Mouse (Mus musculus) right cerebral cortex, postnatal 4 days (tissue): ENCODE results near the gene Irf2bpl.

ENCODE experiments used
- DNase-seq: peaks from one replicate; pipeline ENCODE4 v3.0.0-alpha.2; 2022

Irf2bpl gene

GRCm38 (mm10) chr12:86883280-86884196 lies 1.1 kb downstream of the Irf2bpl start:
- DNase-seq: peak; percentile 42

GRCm38 (mm10) chr12:86883019-86883279 lies 1.6 kb downstream of the Irf2bpl start:
- peak; percentile 41 for DNase-seq

DNA sequence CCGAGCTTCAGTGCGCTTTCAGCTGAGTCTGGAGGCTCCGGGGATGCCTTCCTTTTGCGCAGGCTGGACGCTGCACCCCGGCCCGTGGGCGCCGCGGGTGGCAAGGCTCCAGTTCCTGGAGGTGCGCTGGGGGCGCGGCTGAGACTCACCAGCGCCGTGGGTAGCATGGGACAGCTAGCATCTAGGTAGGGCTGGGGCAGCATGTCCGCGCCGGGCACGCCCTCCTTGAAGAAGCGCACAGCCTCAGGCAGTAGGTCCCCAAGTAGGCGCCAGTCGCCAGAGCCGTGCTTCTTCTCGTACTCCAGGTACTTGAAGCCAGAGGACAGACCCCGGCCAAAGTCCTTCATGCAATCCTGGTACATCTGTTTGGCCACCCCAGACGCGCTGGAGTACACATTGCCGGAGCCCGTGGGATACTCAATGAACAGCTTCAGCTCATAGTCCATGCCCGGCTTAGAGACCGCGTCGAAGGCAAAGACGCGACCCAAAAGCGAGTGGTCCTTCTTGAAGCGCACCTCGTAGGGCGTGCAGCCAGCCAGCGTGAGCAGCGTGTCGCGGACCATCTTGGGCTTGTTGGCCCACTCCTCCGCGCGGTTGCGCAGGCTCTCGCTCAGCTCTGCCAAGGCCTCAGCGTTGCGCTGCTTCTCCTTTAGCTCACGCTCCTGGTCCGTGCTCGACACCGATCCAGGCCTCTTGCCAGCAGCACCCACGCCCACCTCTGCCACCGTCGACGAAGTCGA lies 2.1 kb downstream of the Irf2bpl start:
- DNase-seq: peak; percentile 73

GRCm38 (mm10) chr12:86881809-86882278 lies 2.8 kb downstream of the Irf2bpl start:
- no peak for DNase-seq

DNA sequence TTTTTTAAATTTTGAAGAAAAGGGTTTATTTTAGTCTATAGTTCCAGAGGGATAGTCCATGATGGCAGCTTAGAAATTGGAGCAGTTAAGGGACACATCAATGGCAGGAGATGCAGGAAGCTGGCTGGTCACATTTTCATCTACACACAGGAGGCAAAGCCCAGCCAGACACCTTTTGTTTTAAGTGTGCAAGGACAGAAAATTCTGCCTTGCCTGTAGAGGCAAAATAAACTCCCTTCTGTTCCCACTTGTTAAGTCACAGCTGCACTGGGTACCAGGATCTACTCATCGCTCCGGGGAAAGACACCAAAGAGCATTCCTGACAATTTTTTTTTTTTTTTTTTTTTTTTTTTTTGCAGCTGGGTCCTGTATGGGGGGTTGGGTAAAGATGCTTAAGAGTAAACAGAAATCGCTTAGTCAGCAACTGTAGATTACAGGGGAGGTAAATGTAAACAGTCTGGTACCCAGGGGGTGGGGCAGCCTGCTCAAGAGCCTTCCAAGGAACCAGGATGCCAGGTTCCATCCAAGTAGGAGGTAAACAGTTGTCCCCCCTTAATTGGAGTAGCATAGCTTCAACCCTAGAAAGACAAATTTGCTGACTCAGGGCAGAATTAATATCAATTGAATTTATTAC lies 4.4 kb downstream of the Irf2bpl start:
- no peak for DNase-seq

GRCm38 (mm10) chr12:86879446-86880085 lies 5.0 kb downstream of the Irf2bpl start:
- DNase-seq: no peak

GRCm38 (mm10) chr12:86878426-86879353 lies 5.9 kb downstream of the Irf2bpl start:
- no peak for DNase-seq

DNA sequence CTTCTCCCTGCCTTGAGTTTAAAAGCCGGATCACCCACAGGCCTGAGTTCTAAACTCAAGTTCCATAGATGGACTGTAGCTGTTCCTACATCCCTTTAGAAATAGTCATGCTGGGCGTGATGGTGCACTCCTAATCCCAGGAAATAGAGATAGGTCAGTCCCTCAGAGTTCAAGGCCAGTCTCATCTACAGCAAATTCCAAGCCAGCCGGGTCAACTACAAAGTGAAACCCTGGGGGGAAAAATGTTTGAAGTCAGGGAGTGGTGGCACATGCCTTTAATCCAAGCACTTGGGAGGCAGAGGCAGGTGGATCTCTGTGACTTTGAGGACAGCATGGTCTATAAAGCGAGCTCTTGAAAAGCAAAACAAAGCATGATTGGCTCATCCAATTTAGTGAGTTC lies 7.6 kb downstream of the Irf2bpl start:
- DNase-seq: no peak

DNA sequence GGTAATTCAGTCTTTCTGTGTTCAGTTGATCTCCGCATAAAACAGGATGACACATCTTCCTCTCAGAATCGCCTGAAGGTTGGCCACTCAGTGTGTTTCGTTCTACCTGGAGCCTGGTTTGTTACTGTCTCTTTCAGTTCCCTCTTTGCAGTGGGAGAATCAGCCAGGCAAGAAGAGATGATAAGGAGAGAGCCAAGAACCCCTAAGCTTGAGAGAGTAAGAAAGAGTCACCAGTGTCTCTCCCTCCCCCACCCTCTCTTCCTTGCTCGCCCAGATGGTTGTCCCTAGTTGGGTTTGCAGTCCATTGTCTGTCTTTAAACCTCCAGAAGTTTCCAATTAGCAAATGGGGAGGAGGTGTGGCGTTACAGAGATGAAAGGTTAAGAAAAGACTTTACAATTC lies 8.5 kb downstream of the Irf2bpl start:
- no peak for DNase-seq

- no peak for DNase-seq
Observed at GRCm38 (mm10) chr12:86872335-86873040, 12.1 kb downstream of the Irf2bpl start.

DNA sequence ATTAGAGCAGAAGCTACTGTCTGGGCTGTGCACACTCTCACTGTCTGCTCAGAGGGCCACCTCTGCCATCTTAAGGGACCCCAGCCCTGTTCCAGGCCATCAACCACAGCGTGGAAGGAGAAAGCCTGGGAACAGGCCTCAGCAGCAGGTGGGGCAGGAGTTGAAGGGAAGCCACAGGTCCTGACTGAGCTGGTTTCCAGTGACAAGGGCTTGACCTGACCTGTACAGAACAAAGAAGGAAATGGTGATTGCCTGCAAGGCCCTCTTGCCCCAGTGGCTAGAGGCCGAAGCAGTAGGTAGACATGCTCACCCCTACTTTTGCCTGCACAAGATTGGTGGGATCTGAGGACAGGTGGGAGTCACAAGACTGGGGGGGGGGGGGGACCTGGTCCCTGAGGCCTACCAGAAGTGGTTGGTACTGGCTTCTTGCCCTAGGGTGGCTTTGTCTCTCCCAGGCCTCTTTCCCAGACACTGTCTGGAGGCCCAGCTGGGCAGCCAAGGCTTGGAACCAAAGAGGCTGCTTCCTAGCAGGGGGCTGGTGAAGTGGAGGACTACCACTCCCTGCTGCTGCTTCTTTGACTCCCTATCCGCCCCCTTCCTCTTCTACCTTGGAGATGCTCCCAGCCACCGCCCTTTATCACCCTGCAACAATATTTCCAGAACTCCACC lies 12.8 kb downstream of the Irf2bpl start:
- no peak for DNase-seq

DNA sequence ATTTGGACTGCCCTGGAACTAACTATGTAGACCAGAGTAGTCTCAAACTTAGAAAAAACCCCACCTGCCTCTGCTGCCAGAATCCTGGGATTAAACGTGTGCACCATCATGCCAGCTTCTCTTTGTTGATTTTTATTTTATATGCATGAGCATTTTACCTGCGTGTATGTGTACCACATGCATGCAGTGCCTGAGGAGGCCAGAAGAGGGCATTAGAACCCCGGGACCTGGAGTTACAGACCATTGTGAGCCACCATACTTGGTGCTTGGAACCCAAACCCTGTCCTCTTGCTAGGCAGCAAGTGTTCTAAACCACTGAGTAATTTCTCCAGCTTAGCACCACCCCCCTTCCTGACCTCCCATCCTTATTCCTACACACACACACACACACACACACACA lies 13.6 kb downstream of the Irf2bpl start:
- DNase-seq: no peak

DNA sequence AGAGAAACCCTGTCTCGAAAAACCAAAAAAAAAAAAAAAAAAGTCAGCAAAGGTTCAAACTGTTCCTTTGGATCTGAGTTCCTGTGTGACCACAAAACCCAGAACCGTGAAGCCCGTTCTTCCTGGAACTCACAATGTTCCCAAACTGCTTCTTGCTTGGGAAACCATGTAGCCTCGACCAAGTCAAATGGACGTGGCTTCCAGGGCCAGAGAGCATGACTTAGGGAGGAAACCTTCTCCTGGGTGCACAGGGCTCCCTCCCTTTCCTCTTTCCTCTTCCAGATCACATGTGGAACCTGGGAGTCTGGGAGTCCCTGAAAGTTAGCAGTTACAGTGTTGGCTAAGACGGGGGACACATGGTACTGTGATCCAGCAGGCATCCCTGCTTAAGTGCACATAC lies 14.8 kb downstream of the Irf2bpl start:
- no peak for DNase-seq

DNA sequence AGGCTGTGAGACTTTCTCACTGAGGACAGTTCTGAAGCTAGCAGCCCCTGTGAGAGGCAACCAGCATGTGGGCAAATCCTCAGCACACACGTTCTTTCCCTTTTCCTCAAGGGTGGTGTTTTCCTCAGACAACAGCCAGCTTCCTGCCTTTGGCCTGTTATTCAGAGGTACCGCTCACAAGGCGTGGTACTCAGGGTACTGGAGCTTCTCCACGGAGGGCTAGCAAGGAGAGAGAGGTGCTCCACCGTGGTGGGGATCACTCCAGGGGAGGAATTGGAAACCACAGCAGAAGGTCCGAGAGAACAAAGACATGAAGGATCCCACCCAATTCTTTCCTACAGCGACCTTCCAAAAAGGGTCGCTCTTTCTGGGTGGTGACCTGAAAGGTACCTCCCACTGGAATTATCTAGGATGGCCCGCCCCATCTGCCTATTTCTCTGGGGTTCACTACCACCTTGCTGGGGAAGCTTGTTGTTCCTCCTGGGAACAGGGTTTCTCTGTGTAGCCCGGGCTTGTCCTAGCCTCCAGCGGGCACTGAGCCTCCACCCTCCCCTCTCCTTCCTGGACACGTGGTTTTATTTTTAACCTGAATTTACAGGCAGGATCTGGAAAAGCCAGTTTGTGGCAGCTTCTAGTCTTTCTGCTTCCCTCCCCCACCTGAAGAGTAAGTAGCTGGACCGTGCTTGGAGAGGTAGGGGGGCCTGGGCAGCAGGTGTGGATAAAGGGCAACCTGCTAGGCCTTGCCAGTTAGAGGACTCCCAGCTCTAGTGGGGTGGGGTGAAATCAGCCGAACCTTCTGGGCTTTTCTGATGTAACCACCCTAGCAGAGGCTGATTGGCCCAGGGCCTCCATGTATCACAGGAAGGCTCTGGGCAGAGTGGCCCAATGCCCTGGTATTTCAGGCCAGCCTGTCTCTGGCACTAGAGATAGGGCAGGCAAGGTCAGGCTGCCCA lies 17.1 kb downstream of the Irf2bpl start:
- no peak for DNase-seq

DNA sequence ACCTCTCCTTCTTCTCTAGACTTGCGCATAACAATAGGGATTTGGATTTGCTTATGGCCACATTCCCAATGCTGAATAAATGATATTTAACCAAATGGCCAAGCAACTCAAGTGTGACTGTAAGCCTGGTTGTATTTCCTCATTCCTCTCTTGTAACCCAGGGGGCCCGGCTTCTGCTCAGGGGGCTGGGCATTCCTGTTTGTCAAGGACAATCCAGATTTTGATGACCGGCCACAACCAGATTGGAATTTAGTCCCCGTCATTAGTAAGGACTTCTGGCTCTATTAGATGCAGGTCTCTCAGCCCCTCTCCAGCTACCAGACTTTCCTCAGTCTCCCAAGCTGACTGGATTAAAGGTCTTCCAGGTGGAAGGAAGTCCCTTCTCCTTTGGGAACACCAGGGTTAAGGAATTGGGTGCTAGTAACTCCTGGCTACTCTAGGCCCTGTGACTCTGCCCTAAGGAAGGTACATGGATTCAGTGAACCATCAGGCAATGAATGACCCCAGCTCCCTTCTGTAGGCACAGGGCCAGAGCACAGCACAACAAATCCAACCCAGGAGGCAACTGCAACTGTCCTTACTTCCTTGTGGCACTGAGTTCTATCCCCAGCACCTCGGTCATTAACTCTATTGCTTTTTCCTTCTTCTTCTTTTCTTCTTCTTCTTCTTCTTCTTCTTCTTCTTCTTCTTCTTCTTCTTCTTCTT lies 20.1 kb downstream of the Irf2bpl start:
- DNase-seq: no peak

GRCm38 (mm10) chr12:86859924-86860790 lies 24.4 kb downstream of the Irf2bpl start:
- no peak for DNase-seq

- no peak for DNase-seq
Observed at GRCm38 (mm10) chr12:86858983-86859872, 25.4 kb downstream of the Irf2bpl start.
